Mouse (Mus musculus): ENCODE results near the gene Cyb5r1. TPM values are rescaled to one million over a fixed set of nuclear protein-coding genes. Genes with fewer than 3 reads are reported as not detected.

Gene Cyb5r1
- polyA plus RNA-seq, 1 experiment from 2014 or later = 9.2 TPM

GRCm38 (mm10) chr1:134406414-134406771 is 1.0 kb downstream of the Cyb5r1 start:
- Histone ChIP-seq H3K4me1 (ENCODE audit: control insufficient read depth, insufficient read depth, low read length) (0 out of 2 replicates have a peak, but pooled peaks cover 4% of the 10 kb centered on the region), H3K27ac (replicated peaks; ENCODE audit: low read depth, low read length) (no peak overlapping the region), H3K36me3 (ENCODE audit: control insufficient read depth, insufficient read depth, low read length) (0 out of 2 replicates have a peak, but pooled peaks cover 10% of the 10 kb centered on the region), H3K4me2 (ENCODE audit: low read length) (peak overlapping the region; percentile 75), H3K9ac (replicated peaks; ENCODE audit: low read length) (peak overlapping the region; percentile 65), H3K27me3 (ENCODE audit: control insufficient read depth, insufficient read depth, low read length) (no peaks in the 10 kb centered on the region), H3K4me3 (replicated peaks; ENCODE audit: low read depth, low read length) (peak overlapping the region; percentile 70), H3K9me3 (ENCODE audit: control insufficient read depth, low read length) (no peaks in the 10 kb centered on the region)
- 34% methylated on average over 8 of the region's 8 CpGs for WGBS
- ATAC-seq (ENCODE audit: low FRiP score, low TSS enrichment) (no peak), DNase-seq (no peak)

- Histone ChIP-seq H3K4me3 (replicated peaks; ENCODE audit: low read depth, low read length) (no peak overlapping the region), H3K4me1 (ENCODE audit: control insufficient read depth, insufficient read depth, low read length) (0 out of 2 replicates have a peak, but pooled peaks cover 4% of the 10 kb centered on the region), H3K4me2 (ENCODE audit: low read length) (no peak overlapping the region), H3K9ac (replicated peaks; ENCODE audit: low read length) (no peak overlapping the region), H3K27me3 (ENCODE audit: control insufficient read depth, insufficient read depth, low read length) (no peaks in the 10 kb centered on the region), H3K27ac (replicated peaks; ENCODE audit: low read depth, low read length) (no peak overlapping the region), H3K36me3 (ENCODE audit: control insufficient read depth, insufficient read depth, low read length) (0 out of 2 replicates have a peak, but pooled peaks cover 10% of the 10 kb centered on the region), H3K9me3 (ENCODE audit: control insufficient read depth, low read length) (no peaks in the 10 kb centered on the region)
- ATAC-seq (ENCODE audit: low FRiP score, low TSS enrichment) = no peak
- no peak for DNase-seq
- 68% methylated on average over 8 of the region's 8 CpGs for WGBS
Observed at GRCm38 (mm10) chr1:134408080-134408479, 2.7 kb downstream of the Cyb5r1 start.

- no peak for DNase-seq
- no peak overlapping the region for H3K9ac ChIP-seq (replicated peaks; ENCODE audit: low read length)
- no peak overlapping the region for H3K27ac ChIP-seq (replicated peaks; ENCODE audit: low read depth, low read length)
- H3K4me1 ChIP-seq (ENCODE audit: control insufficient read depth, insufficient read depth, low read length) = peaks cover 17% of the 10 kb centered on the region
- no peaks in the 10 kb centered on the region for H3K27me3 ChIP-seq (ENCODE audit: control insufficient read depth, insufficient read depth, low read length)
- H3K9me3 ChIP-seq (ENCODE audit: control insufficient read depth, low read length) = no peaks in the 10 kb centered on the region
- ATAC-seq (ENCODE audit: low FRiP score, low TSS enrichment) = no peak
- no peak overlapping the region for H3K4me2 ChIP-seq (ENCODE audit: low read length)
- 95% methylated on average over 9 of the region's 9 CpGs for WGBS
- H3K4me3 ChIP-seq (replicated peaks; ENCODE audit: low read depth, low read length) = no peak overlapping the region
- 0 out of 2 replicates have a peak, but pooled peaks cover 10% of the 10 kb centered on the region for H3K36me3 ChIP-seq (ENCODE audit: control insufficient read depth, insufficient read depth, low read length)
Observed at GRCm38 (mm10) chr1:134411706-134412629, 6.6 kb downstream of the Cyb5r1 start.

- no peak overlapping the region for H3K27ac ChIP-seq (replicated peaks; ENCODE audit: low read depth, low read length)
- peaks cover 17% of the 10 kb centered on the region for H3K4me1 ChIP-seq (ENCODE audit: control insufficient read depth, insufficient read depth, low read length)
- peaks cover 7% of the 10 kb centered on the region; the same call in 1 of the 2 replicates for H3K36me3 ChIP-seq (ENCODE audit: control insufficient read depth, insufficient read depth, low read length)
- H3K9me3 ChIP-seq (ENCODE audit: control insufficient read depth, low read length) = no peaks in the 10 kb centered on the region
- DNase-seq (no peak), ATAC-seq (ENCODE audit: low FRiP score, low TSS enrichment) (no peak)
- no peak overlapping the region; the same call in 1 of the 2 replicates for H3K4me2 ChIP-seq (ENCODE audit: low read length)
- 47% methylated on average over 2 of the region's 2 CpGs for WGBS
- H3K9ac ChIP-seq (replicated peaks; ENCODE audit: low read length) = no peak overlapping the region
- H3K27me3 ChIP-seq (ENCODE audit: control insufficient read depth, insufficient read depth, low read length) = no peaks in the 10 kb centered on the region
- H3K4me3 ChIP-seq (replicated peaks; ENCODE audit: low read depth, low read length) = no peak overlapping the region
Observed at GRCm38 (mm10) chr1:134414038-134414437, 8.7 kb downstream of the Cyb5r1 start.

- H3K4me2 ChIP-seq (ENCODE audit: low read length) = peak overlapping the region; percentile 58
- peaks cover 7% of the 10 kb centered on the region; the same call in 1 of the 2 replicates for H3K36me3 ChIP-seq (ENCODE audit: control insufficient read depth, insufficient read depth, low read length)
- ATAC-seq (ENCODE audit: low FRiP score, low TSS enrichment) = peak; percentile 34
- H3K4me1 ChIP-seq (ENCODE audit: control insufficient read depth, insufficient read depth, low read length) = peaks cover 23% of the 10 kb centered on the region
- H3K9ac ChIP-seq (replicated peaks; ENCODE audit: low read length) = peak overlapping the region; percentile 90; the same call in 1 of the 2 replicates
- 13% methylated on average over 11 of the region's 11 CpGs for WGBS
- peak overlapping the region; percentile 77 for H3K27ac ChIP-seq (replicated peaks; ENCODE audit: low read depth, low read length)
- no peak for DNase-seq
- H3K4me3 ChIP-seq (replicated peaks; ENCODE audit: low read depth, low read length) = peak overlapping the region; percentile 90
- H3K9me3 ChIP-seq (ENCODE audit: control insufficient read depth, low read length) = no peaks in the 10 kb centered on the region
- H3K27me3 ChIP-seq (ENCODE audit: control insufficient read depth, insufficient read depth, low read length) = no peaks in the 10 kb centered on the region
Observed at GRCm38 (mm10) chr1:134414501-134415167, 9.3 kb downstream of the Cyb5r1 start.

- under 1% methylated on average over 71 of the region's 77 CpGs for WGBS
- peak; percentile 98 for DNase-seq
- Histone ChIP-seq H3K4me1 (ENCODE audit: control insufficient read depth, insufficient read depth, low read length) (peaks cover 25% of the 10 kb centered on the region), H3K4me2 (ENCODE audit: low read length) (peak within 1 kb of the TSS; percentile 58), H3K4me3 (replicated peaks; ENCODE audit: low read depth, low read length) (peak within 1 kb of the TSS; percentile 90), H3K27ac (replicated peaks; ENCODE audit: low read depth, low read length) (peak within 1 kb of the TSS; percentile 93), H3K27me3 (ENCODE audit: control insufficient read depth, insufficient read depth, low read length) (no peaks in the 10 kb centered on the region), H3K36me3 (ENCODE audit: control insufficient read depth, insufficient read depth, low read length) (peaks cover 7% of the 10 kb centered on the region; the same call in 1 of the 2 replicates), H3K9me3 (ENCODE audit: control insufficient read depth, low read length) (no peaks in the 10 kb centered on the region), H3K9ac (replicated peaks; ENCODE audit: low read length) (peak within 1 kb of the TSS; percentile 90)
- ATAC-seq (ENCODE audit: low FRiP score, low TSS enrichment) = peak; percentile 100
Observed at GRCm38 (mm10) chr1:134415168-134415831, 9.9 kb downstream of the Cyb5r1 start, which contains the start of gene Adipor1. Gene Adipor1 (plus strand): TSS chr1:134415378.

- ATAC-seq (ENCODE audit: low FRiP score, low TSS enrichment) = no peak
- no peak overlapping the region for H3K4me2 ChIP-seq (ENCODE audit: low read length)
- H3K9ac ChIP-seq (replicated peaks; ENCODE audit: low read length) = no peak overlapping the region
- H3K27ac ChIP-seq (replicated peaks; ENCODE audit: low read depth, low read length) = no peak overlapping the region
- H3K27me3 ChIP-seq (ENCODE audit: control insufficient read depth, insufficient read depth, low read length) = no peaks in the 10 kb centered on the region
- H3K9me3 ChIP-seq (ENCODE audit: control insufficient read depth, low read length) = no peaks in the 10 kb centered on the region
- no peak overlapping the region for H3K4me3 ChIP-seq (replicated peaks; ENCODE audit: low read depth, low read length)
- 87% methylated on average over 2 of the region's 2 CpGs for WGBS
- no peak for DNase-seq
- peaks cover 25% of the 10 kb centered on the region for H3K4me1 ChIP-seq (ENCODE audit: control insufficient read depth, insufficient read depth, low read length)
- H3K36me3 ChIP-seq (ENCODE audit: control insufficient read depth, insufficient read depth, low read length) = peaks cover 10% of the 10 kb centered on the region
Observed at GRCm38 (mm10) chr1:134418414-134418975, 13.1 kb downstream of the Cyb5r1 start.

GRCm38 (mm10) chr1:134419176-134419575 is 13.8 kb downstream of the Cyb5r1 start:
- Histone ChIP-seq H3K27ac (replicated peaks; ENCODE audit: low read depth, low read length) (no peak overlapping the region), H3K4me2 (ENCODE audit: low read length) (no peak overlapping the region), H3K4me3 (replicated peaks; ENCODE audit: low read depth, low read length) (no peak overlapping the region), H3K4me1 (ENCODE audit: control insufficient read depth, insufficient read depth, low read length) (peaks cover 24% of the 10 kb centered on the region), H3K27me3 (ENCODE audit: control insufficient read depth, insufficient read depth, low read length) (no peaks in the 10 kb centered on the region), H3K9ac (replicated peaks; ENCODE audit: low read length) (no peak overlapping the region), H3K36me3 (ENCODE audit: control insufficient read depth, insufficient read depth, low read length) (peaks cover 17% of the 10 kb centered on the region), H3K9me3 (ENCODE audit: control insufficient read depth, low read length) (no peaks in the 10 kb centered on the region)
- no peak for DNase-seq
- WGBS = 90% methylated on average over 1 of the region's 1 CpGs
- no peak for ATAC-seq (ENCODE audit: low FRiP score, low TSS enrichment)

Data from midbrain, embryonic 14.5 days (tissue).